Mouse (Mus musculus) megakaryocyte, embryonic 14.5 days (primary cell): Measurements from ENCODE around the gene Dgcr8. TPM values are rescaled to one million over a fixed set of nuclear protein-coding genes. Genes with fewer than 3 reads are reported as not detected.

Experiments used
- H3K27me3 ChIP-seq: replicated peaks from 2 replicates; pipeline ENCODE3; 2012; ENCODE audit warnings: inconsistent platforms
- H3K36me3 ChIP-seq: replicated peaks from 2 replicates; pipeline ENCODE3; 2012; ENCODE audit warnings: low read length, inconsistent platforms, mixed read lengths
- H3K4me1 ChIP-seq: 2 replicates; pipeline ENCODE4 v1.6.1; 2012; ENCODE audit warnings: inconsistent platforms
- H3K4me3 ChIP-seq: replicated peaks from 2 replicates; pipeline ENCODE3; 2012; ENCODE audit warnings: moderate library complexity, mild to moderate bottlenecking, inconsistent platforms
- H3K9me3 ChIP-seq: 2 replicates; pipeline ENCODE4 v1.6.1; 2012; ENCODE audit warnings: inconsistent platforms
- FLI1 ChIP-seq: IDR thresholded peaks from 2 replicates; pipeline ENCODE4 v1.6.1; 2012; ENCODE audit warnings: low read length, inconsistent platforms, mixed read lengths
- GATA1 ChIP-seq: IDR thresholded peaks from 3 replicates; pipeline ENCODE4 v1.6.1; 2012; ENCODE audit warnings: mixed read lengths, low read length, inconsistent platforms, borderline replicate concordance
- polyA plus RNA-seq: library from polyadenylated mRNA; stranded (reverse); fragments of >175 nt; gene quantifications from 2 replicates; pipeline ENCODE4 v1.2.3, GENCODE M21; 2012; ENCODE audit warnings: low replicate concordance; ENCODE audit not compliant: insufficient read depth

The Dgcr8 gene
- polyA plus RNA-seq, 1 experiment: 2.5 TPM

- no peaks in the 10 kb centered on the region for H3K36me3 ChIP-seq
- no peak for TF ChIP-seq FLI1
- no peak for TF ChIP-seq GATA1
- peak overlapping the region; percentile 54 for H3K4me3 ChIP-seq
- peaks cover 43% of the 10 kb centered on the region for H3K4me1 ChIP-seq
- H3K9me3 ChIP-seq: no peaks in the 10 kb centered on the region
- H3K27me3 ChIP-seq: peaks cover 73% of the 10 kb centered on the region
Measured at GRCm38 (mm10) chr16:18210701-18211416, 78.2 kb downstream of the Dgcr8 start.

Other genes starting within 250 kb of the Dgcr8 start
- 17.8 and 20.5 TPM in 2 replicates for gene Dgcr6, start 236.4 kb downstream of the Dgcr8 start, polyA plus RNA-seq
- 45.8 and 90.5 TPM in 2 replicates for gene Prodh, start 199.0 kb downstream of the Dgcr8 start, polyA plus RNA-seq
- gene Rtn4r, start 161.6 kb downstream of the Dgcr8 start, polyA plus RNA-seq: 56.5 and 164 TPM in 2 replicates
- gene Ccdc188, start 71.4 kb downstream of the Dgcr8 start, polyA plus RNA-seq: not detected in 2 replicates
- 18.6 and 41.2 TPM in 2 replicates for gene Zdhhc8, start 54.1 kb downstream of the Dgcr8 start, polyA plus RNA-seq
- gene Trmt2a, start 40.6 kb downstream of the Dgcr8 start, polyA plus RNA-seq: 3.9 and 21.7 TPM in 2 replicates
- 283 and 648 TPM in 2 replicates for gene Ranbp1, start 40.5 kb downstream of the Dgcr8 start, polyA plus RNA-seq
- 1.3 TPM in 1 of 2 replicates, not detected in the other for gene Gm49776, start 30.9 kb downstream of the Dgcr8 start, polyA plus RNA-seq
- gene Tango2, start 58.9 kb upstream of the Dgcr8 start, polyA plus RNA-seq: 17.3 and 33.0 TPM in 2 replicates
- gene Arvcf, start 58.9 kb upstream of the Dgcr8 start, polyA plus RNA-seq: 2.6 TPM in 1 of 2 replicates, not detected in the other
- 6.9 TPM in 1 of 2 replicates, not detected in the other for gene Txnrd2, start 137.1 kb upstream of the Dgcr8 start, polyA plus RNA-seq
- 52.8 and 53.5 TPM in 2 replicates for gene Comt, start 137.6 kb upstream of the Dgcr8 start, polyA plus RNA-seq
- 2.7 and 11.4 TPM in 2 replicates for gene Gnb1l, start 209.5 kb upstream of the Dgcr8 start, polyA plus RNA-seq
- gene Rtl10, start 209.7 kb upstream of the Dgcr8 start, polyA plus RNA-seq: 1.9 TPM in 1 of 2 replicates, not detected in the other